Mouse (Mus musculus) adrenal gland, adult (tissue): ENCODE data around the gene Ppfia1.

ENCODE experiments used
- DNase-seq, 2 experiments: peaks; one replicate each; pipeline ENCODE4 v3.0.0; 2022 to 2023; ENCODE audit warnings: low spot score in 1 of 2; ENCODE audit not compliant: inconsistent age in 2 of 2

Ppfia1 gene

DNA sequence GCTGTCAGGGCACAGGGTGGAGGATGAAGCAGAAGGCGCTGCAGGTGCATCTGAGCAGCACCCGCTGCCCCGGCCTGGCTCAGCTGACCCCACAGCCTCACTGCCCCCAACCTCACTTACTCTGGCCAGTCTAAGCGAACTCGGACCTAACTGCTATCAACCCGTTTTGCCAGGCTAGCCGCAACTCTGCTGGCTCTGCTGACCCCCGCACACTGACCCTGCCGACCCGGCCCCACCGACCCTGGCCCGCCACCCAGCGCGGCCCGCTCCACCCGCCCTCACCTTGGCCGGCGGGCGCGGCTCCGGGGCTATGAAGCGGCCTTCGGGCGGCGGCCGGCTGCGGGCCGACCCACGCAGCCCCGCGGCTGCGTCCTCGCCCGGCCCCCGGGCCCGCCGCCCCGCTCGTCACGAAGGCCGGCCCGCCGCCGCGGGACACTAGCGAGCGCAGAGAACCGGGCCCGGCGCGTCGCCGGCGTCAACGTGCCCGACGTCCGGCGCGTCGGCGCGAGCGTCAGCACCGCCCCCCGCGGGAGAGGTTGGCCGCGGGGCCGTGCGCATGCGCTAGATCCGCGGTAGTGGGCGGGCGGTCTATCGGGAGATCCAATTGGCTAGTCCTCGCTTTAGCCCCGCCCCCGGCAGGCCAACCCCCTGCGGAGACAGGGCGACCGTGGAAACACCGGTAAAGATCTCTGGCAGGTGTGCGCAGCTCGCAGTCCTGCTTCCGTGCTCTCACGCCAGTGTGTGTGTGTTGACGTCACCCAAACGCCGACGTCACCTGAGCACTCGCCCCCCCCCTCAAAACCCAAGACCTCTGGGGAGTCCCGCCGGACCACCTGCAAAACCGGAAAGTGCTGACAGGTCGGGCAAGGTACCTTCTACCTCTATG lies at the start of gene Ppfia1:
Gene Ppfia1 (minus strand): TSS at position 493 of the 886 bp plus-strand sequence.
- DNase-seq: peak; percentile 99

DNA sequence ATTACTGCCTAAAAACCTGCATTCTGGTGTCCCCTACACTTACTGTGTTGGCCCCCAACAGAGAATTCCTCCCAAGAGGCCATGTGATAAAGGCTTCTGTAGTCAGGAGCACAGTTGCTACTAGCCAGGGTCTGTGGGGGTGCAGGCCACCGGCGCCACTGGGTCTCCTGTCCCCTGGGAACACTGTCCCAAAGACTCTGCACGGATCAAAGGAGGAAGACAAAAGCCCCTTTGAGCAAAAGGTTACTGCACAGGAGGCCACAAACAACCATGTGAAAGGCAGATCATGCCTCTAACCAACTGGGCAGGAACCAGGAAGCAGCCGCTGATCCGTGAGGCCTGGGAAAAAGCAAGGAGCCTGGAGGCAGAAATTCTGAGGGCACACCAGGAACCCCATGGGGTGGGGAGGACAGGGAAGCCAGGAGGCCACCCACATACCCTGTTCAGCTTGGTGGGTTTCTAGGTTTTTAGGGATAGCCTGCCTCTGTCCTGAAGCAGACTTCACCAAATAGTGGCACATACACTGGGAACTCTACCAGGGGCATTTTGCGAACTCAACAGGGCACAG lies 46.9 kb upstream of the Ppfia1 start:
- DNase-seq: no peak

DNA sequence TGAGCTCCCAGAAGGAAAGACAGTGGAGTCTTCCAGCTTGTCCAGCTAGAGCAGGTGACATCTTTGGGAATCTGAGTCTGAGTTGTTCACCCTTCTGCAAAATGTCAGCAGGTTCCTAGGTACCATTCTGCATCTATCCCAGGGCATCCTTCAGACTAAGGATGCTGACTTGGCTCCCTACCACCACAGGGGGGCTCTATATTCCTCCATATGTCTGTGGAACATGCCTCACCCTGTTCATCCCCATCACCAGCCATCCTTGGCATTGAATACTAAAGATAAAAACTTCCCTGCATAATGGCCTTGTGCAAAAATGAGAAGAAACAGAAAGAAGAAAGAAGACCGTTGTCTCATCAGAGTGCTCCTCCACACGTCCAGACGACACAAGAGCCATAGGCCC lies 36.0 kb upstream of the Ppfia1 start:
- DNase-seq: no peak

DNA sequence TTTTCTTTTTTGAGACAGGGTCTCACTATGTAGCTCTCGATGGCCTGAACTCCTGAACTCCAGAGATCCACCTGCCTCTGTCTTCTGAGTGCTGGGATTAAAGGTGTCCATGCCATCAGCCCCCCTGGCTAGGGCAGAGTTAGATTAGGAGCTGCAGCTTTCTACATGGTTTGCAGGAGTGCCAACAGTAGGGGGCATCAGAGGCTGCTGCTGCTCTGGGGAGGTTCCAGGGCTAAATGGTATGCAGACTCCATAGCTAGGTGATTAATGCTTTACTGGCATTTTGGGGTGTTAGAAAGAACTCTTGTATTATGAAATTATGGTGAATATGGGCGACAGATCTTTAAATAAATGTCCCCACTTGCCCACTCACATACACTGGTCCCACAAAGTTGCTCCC lies 33.8 kb upstream of the Ppfia1 start:
- peak; percentile 51 to 79 for DNase-seq

DNA sequence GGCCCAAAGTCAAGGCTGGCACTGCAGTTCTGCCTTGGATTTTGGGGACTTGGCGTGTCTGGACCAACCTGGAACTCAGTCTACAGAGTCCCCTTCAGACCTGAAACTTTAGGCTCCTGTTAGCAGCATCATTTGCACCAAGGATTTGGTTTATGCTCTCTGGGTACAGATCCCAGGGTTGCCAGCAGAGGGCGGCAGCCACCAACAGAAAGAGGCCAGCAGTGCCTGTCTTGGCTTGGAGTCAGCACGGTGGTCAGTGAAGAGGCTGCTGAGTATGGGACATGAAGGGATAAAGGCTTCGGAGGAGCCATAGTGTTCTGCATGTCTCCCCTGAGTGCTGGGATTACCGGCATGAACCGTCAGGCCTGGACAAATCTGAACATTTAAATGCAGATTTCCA lies 32.1 kb upstream of the Ppfia1 start:
- peak; percentile 66 to 90 for DNase-seq

DNA sequence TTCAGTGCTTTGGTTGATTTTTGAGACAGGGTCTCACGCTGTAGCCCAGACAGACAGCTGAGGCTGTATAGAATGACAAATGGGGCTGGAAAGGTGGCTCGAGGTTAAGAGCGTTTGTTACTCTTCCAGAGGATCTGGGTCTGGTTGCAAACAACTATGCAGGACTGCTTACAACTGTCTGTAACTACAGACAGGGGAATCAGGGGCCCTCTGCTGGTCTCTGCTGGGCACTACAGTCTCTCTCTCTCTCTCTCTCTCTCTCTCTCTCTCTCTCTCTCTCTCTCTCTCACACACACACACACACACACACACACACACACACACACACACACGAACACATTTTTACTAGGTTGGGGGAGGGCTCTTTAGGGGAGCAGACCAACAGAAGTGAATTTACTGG lies 30.1 kb upstream of the Ppfia1 start:
- DNase-seq: peak in 1 of 2 experiments; percentile 74

DNA sequence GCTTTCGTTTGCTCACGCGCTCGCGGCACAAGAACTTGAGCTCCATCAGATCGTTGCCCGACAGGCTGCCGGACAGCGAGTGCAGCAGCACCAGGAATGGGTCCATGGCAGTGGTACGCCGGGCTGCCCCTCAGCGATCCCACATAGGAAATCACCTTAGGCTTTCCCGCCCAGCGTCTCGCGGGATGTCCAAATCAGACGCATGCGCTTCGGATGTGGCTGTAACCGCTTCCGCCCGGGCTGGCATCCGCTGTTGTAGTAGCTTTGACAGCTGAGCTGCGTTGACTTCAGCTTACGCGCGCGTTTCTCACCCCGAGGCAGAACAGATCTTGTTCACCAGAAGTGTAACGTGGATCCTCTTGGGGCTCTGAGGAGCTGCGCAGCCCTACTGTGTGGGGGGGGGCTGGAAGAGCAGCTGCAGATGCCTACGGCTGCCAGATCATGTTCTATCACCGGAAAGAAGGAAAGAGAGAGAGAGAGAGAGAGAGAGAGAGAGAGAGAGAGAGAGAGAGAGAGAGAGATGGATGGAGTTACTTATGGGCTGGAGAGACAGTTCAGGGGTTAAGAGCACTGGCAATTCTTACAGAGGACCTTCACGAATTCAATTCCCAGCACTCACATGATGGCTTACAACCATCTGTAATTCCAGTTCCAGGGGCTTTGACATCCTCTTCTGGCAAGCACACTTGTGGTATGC lies 28.9 kb upstream of the Ppfia1 start, which contains the start of gene Fadd:
Gene Fadd (minus strand): TSS at position 180 of the 697 bp plus-strand sequence.
- DNase-seq: peak; percentile 95 to 99

DNA sequence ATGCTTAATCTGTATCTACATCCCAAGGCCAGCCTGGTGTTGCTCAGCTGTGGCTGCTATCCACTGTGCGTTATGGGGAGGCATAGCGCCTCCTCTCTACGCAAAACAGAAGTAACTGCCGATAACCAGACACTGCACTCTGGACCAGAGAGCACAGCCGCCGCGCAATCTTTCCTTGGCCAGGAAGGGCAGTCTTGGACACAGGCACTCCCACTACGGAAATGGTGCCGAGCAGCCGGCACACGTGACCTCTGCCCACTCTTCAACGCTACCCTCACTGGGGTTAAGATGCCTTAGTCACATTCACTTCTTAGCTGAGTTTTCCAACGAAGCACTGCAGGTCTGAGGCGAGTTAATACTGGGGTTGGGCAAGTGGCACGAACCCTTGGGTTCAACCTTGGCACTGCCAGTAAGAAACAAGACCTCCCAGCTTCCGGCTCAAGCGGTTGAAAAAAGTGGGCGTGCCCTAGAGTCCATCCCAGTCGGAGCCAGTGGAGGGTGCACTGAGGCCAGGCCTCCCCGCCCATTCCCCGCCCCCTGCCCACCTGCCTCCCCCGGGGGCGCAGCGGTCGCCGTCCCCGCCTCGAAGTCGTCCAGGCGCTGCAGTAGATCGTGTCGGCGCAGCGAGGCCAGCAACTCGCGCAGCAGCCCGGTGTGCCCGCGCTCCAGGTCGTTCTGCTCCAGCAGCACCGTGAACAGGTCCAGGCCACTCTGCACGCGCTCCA lies 28.2 kb upstream of the Ppfia1 start:
- peak; percentile 91 to 98 for DNase-seq

DNA sequence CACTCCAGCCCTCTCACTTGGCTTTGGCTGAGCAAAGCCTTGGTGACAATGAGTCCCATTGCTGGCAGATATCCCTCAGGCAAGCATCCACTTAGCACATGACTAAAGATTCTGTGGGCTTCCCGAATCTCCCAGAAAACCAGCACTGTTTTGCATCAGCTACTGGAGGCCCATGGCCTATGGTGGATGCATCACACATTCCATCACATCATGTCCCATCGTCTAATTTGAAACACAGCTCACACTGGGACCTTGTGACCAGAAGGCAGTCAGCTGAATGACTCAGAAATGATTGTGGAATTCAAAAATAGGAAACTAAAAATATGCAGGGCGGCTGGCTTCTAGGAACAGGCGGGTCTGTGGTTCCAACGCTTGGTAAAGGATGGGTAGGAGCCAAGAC lies 24.3 kb upstream of the Ppfia1 start:
- DNase-seq: peak; percentile 44 to 72

DNA sequence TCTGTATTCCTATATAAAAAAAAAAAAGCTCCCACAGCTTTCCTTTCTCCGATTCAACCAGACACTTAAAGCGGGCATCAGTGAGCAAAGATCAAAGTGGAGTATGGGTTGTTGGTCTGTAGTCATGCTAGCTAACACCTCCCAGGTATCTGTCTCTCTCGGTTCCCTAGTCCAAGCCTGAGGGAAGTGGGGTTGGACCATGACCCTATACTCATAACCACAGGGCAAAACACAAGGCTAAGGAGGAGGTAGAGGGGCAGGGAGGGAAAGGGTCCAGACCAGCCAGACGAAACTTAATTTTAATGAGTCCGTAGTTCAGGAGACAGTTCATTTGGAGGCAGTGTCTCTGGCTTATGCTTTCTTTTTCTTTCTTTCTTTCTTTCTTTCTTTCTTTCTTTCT lies 18.7 kb upstream of the Ppfia1 start:
- no peak for DNase-seq

DNA sequence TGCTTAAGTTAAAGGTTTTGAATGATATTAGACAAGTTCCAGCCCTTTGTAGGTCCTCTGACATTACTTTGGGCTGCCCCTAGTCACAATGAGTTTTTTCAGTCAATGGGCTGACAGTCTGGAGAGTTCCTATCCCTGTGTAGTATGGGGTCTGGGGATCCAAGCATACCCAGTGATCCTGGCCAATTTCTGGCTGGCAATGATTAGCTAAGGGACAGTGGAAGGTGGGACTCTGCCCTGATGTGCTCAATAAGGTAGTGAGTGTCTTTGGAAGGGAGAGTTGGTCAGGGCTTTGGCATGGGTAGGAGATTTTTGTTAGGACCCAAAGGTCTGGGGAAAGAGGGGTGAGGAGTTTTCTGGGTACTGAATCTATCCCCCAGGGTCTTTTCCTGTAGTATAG lies 18.1 kb upstream of the Ppfia1 start:
- DNase-seq: no peak

DNA sequence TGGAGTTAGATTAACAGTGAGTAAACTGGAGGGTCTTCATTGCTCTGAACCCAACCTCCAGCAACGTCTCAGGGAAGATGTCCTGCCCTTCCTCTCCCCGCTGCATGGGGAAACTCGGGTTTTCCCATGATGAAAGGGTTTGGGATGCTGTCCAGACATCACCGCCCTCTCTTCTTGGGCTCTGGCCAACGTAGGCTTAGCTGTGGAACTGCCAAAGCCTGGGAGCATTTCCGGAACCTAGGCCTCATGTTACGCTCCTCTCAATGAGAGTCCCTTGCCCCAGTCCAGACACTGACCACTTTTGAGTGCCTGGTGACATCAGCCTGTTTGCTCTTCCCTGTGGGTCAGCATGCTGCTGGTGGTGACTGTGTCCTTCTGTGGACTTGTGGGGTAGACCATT lies 15.9 kb upstream of the Ppfia1 start:
- DNase-seq: peak in 1 of 2 experiments; percentile 51

DNA sequence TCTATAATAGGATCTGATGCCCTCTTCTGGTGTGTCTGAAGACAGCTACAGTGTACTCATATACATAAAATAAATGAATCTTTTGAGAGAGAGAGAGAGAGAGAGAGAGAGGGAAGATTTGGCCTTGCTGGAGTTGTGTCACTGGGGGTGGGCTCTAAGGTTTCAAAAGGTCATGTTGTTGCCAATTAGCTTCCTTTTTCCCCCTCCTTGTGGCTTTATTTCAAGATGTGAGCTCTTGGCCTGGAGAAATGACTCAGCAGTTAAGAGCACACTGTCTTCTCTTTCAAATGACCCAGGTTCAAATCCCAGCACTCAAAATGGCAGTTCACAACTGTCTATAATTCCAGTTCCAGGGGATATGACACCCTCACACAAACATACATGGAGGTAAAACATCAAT lies 14.6 kb upstream of the Ppfia1 start:
- no peak for DNase-seq

DNA sequence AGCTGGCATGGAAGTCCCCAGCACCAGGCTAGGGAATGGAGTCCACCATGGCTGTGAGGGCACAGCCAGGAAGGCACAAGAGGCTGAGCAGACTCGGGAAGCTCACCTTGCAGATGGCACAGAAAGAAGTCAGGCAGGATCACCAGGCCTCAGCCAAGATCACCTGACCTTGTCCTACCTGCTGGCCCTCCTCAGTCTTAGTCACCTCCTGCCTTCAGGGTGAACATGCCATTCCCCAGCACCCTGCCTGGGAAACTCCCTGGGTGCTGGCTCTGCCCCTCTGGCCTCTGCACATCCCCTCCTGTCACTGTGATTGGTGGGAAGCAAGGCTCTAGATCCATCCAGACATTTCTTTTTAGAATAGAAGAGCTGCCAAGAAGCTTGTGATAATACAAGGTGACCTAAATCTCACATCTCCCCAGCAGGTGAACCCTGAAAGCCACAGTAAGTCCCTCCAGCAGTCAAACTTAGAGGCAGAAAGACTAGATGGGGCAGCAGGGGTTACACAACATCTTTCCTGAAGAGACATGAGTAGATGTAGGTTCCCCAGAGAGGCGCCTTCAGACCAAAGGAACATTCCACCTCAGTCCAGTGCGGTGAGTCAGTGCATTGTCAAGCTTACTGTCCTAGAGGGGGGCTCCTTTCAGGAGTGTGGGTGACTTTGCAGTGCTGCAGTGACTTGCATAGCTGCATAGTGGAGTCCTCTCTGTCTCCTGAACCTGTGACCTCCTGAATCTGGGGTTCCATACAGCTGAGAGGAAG lies 13.6 kb upstream of the Ppfia1 start:
- no peak for DNase-seq

DNA sequence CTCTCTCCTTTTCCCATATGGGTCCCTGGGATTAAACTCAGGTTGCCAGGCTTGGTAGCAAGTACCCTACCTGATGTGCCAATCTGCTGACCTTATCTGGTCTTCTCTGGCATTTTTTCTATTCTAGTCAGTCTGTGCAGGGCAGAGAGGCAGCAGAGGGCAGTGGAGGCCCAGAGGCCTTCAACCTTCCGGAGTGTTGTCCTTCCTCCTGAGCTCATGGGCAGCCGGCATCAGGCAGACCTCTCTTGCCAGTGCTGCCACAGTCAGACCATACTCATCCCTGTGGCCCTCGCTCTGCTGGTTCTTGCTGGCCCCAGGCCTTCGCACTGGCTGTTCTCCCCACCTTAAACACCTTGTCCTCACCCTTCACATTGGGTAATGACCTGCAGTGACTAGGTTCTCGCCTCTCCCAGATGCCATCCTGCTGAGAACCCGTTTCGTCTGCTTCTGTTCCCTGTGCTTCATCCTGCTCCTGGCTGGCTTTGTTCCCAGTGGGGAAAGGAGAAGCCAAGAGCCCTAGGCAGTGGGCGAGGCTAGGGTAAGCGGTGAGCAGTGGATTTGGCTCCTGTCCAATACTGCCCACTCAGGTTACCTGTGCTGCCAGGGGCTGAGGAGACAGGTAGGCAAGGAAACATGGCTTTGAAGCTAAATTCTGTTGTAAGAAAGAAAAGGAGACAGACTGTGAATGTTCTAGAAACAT lies 10.1 kb upstream of the Ppfia1 start:
- DNase-seq: peak in 1 of 2 experiments; percentile 67

DNA sequence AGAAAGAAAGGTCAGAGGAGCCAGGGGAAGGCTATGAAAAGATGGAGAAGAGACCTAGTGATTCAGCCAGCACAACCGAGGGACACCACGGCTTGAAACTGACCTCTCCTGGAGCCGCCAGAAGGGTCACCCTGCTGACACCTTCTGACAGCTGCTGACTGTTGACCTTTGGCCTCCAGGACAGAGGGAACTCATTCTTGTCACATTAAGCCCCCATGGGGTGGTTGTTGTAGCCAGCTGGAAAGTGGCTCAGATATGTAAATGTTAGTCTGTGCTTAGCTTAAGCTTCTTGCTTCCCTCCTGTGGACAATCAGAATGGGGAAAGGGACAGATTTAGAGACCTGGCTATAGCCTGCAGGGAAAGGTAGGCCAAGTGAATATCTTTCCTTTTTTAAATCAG lies 8.5 kb upstream of the Ppfia1 start:
- no peak for DNase-seq

DNA sequence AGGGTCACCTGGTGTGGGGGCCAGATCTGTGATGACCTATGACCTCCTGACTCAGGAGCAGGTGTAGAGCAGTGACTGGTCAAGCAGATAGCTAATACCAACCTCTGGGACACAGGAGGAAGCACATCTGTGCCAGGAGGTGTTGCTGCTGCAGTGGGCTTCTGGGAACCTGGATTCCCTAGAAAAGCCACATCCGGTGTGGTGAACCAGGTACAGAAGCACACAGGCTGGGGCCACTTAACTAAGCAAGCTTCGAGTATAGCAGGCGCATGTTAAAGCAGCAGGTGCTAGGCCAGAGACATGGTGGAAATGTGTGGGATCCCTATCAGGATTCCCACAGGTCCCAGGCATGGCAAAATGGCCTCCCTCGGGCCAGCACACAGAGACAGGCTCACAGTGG lies 7.1 kb upstream of the Ppfia1 start:
- DNase-seq: no peak

DNA sequence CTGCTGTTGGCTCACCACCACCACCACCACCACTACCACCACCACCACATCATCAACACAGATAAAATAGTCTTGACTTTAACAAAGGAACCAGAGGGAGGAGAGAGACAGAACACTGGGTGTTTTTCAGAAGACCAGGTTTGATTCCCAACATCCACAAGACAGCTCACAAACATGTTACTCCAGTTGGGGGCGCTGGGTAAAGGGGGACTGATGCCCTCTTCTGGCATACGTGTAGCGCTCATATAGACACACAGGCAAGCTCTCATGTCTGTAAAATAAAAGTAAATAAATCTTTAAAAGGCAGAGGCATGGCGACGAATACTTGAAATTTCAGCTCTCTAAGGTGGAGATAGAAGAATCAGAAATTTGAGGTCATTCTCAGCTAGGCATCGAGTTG lies 5.0 kb upstream of the Ppfia1 start:
- no peak for DNase-seq

DNA sequence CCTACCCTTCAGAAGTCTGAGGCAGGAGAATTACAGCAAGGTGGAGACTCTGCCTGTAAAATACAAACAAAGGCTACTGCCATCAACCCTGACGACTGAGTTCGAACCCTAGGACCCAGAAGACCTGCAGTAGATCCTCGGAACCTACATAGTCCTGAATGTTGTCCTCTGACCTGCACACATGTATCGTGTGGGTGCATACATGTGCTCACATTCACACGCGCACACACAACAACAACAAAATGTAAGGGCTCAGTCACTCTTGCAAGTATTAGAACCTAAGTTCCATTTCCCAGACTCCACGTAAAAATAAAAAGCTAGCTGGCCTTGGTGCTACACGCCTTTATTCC lies 569 bp upstream of the Ppfia1 start:
- DNase-seq: no peak

DNA sequence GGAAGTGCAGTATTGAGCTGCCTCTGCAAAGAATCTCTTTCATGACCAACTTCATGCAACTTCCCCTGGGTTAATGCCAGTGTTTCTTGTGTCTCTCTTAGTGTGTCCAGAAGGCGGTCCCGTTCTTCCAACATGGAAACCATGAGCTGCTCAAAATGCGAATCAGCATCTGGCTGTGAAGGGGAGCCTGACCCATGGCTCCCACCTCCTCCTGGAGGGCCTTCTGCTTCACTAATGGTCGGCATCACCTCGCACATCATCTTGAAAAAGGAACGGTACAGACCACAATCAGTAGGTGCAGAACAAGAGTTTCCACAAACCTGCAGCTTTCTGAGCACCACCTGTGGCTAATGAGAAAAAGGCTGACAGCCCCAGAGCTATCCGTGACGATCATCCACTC lies 1.3 kb downstream of the Ppfia1 start:
- no peak for DNase-seq
